Comparison of ENCODE assay signal across 20 mouse cellular contexts in the genomic region with DNA sequence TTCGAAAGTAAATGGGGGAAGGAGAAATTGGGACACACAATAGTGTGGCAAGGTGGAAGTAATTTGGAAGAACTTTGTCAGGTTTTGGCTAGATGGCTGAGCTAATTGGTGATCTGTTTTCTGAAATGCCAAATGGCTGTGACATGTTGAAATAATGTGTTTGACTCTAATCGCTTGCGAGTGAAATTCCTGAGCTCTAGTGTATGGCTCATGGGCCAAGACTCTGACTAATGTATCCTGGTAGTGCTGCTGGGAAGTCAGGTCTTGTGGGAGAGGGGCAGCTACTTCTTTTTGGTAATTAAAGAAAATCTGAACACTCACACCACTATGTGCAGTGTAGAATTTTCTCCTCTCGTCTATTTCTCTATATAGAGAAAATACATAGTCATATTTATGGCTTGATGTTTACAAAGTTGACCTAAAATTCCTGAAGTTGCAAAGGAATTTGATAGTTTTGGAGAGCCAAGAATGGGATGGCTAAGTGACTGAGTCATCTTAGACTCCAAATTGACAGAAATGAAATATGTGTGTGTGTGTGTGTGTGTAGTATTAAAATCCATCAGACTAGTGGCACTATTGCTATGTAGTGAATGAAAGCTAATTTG. TPM values are rescaled to one million over a fixed set of nuclear protein-coding genes. Genes with fewer than 3 reads are reported as not detected.
"Had no signal": no experiment of that assay in that cellular context is flagged by ENCODE, and none has a peak within 500 bp of the region (broad histone marks: within the 10 kb centered on the region; RNA-seq: fewer than 3 reads in every experiment).

No protein-coding gene starts in this region.

- DNase-seq: kidney, adult 9 months; kidney, postnatal 10 days; kidney, postnatal 4 days; liver; liver, embryonic 13.5 days; liver, postnatal 0 days; lung, postnatal 14 days; thymus, adult 18-20 months; thymus, postnatal 25 days had no signal

- H3K4me2 ChIP-seq: limb, embryonic 12.5 days; liver, embryonic 13.5 days; lung, embryonic 15.5 days; midbrain, embryonic 11.5 days; neural tube, embryonic 13.5 days had no signal

- H3K4me3 ChIP-seq: layer of hippocampus, adult 2 months; limb, embryonic 12.5 days; liver, embryonic 13.5 days; lung, embryonic 15.5 days; megakaryocyte, embryonic 14.5 days; neural tube, embryonic 13.5 days had no signal

- ATAC-seq: liver, postnatal 0 days; midbrain, embryonic 16.5 days had no signal

- H3K27me3 ChIP-seq: limb, embryonic 12.5 days; liver, embryonic 13.5 days; lung, embryonic 15.5 days; megakaryocyte, embryonic 14.5 days; neural tube, embryonic 13.5 days had no signal

- H3K9ac ChIP-seq: limb, embryonic 12.5 days; liver, embryonic 13.5 days; liver, postnatal 0 days; lung, embryonic 15.5 days; neural tube, embryonic 13.5 days had no signal

- H3K4me1 ChIP-seq: limb, embryonic 12.5 days; liver, embryonic 13.5 days; lung, embryonic 15.5 days; megakaryocyte, embryonic 14.5 days; neural tube, embryonic 13.5 days had no signal

- H3K9me3 ChIP-seq: limb, embryonic 12.5 days; liver, embryonic 13.5 days; lung, embryonic 15.5 days; megakaryocyte, embryonic 14.5 days; neural tube, embryonic 13.5 days had no signal

- H3K27ac ChIP-seq: layer of hippocampus, adult 2 months; limb, embryonic 12.5 days; liver, embryonic 13.5 days; lung, embryonic 15.5 days; macrophage; neural tube, embryonic 13.5 days had no signal

- H3K36me3 ChIP-seq: limb, embryonic 12.5 days; liver, embryonic 13.5 days; lung, embryonic 15.5 days; neural tube, embryonic 13.5 days had no signal

RNA-seq across cellular contexts. Expression of a gene that starts 55.1 kb away (rescaled TPM):
- total RNA-seq: layer of hippocampus, adult 2 months; layer of hippocampus, postnatal 10 days; left cerebral cortex, postnatal 36 days had no signal
- polyA plus RNA-seq: limb, embryonic 12.5 days; liver, embryonic 13.5 days; liver, postnatal 0 days; lung, embryonic 15.5 days; macrophage; midbrain, embryonic 11.5 days; stomach, embryonic 14.5 days had no signal
